Mouse (Mus musculus) stomach, embryonic 16.5 days (tissue): ENCODE measurements at regions not wholly inside any gene's neighbourhood (a gene's known extent, or its start where the extent isn't known, plus 50 kb on each side); places are given as distances from the start of the nearest gene placed in this dataset.
A peak's percentile ranks its signal among the peaks of the same experiment; 100 is the strongest.

Source experiments
- ATAC-seq: fragments of 200-750 bp; cut with Nextera tagmentation; 2 replicates; pipeline ENCODE4 v1.8.0; 2017; ENCODE audit warnings: moderate number of reproducible peaks, moderate TSS enrichment; ENCODE audit not compliant: insufficient read depth, low FRiP score
- H3K27ac ChIP-seq: fragments of 300-500 bp; sonication (generic); 2 replicates; pipeline ENCODE4 v1.5.1; 2014; ENCODE audit warnings: low read length
- H3K27me3 ChIP-seq: fragments of 300-500 bp; sonication (generic); 2 replicates; pipeline ENCODE4 v1.6.1; 2014; ENCODE audit warnings: low read length, control low read depth, mixed read lengths; ENCODE audit not compliant: control insufficient read depth, insufficient read depth
- H3K36me3 ChIP-seq: fragments of 300-500 bp; sonication (generic); 2 replicates; pipeline ENCODE4 v1.6.1; 2014; ENCODE audit warnings: low read length; ENCODE audit not compliant: control insufficient read depth, insufficient read depth
- H3K4me1 ChIP-seq: fragments of 300-500 bp; sonication (generic); 2 replicates; pipeline ENCODE4 v1.6.1; 2014; ENCODE audit warnings: low read length, control low read depth, mixed read lengths; ENCODE audit not compliant: control insufficient read depth, insufficient read depth
- H3K4me2 ChIP-seq: fragments of 300-500 bp; sonication (generic); 2 replicates; pipeline ENCODE4 v1.6.1; 2014; ENCODE audit warnings: low read depth, low read length, mixed read lengths
- H3K4me3 ChIP-seq: fragments of 300-500 bp; sonication (generic); replicated peaks from 2 replicates; pipeline ENCODE4 v1.5.1; 2014; ENCODE audit warnings: mild to moderate bottlenecking, low read length
- H3K9ac ChIP-seq: fragments of 300-500 bp; sonication (generic); 2 replicates; pipeline ENCODE4 v1.6.1; 2014; ENCODE audit warnings: low read length
- H3K9me3 ChIP-seq: fragments of 300-500 bp; sonication (generic); replicated peaks from 2 replicates; pipeline ENCODE4 v1.6.1; 2016; ENCODE audit warnings: low read length, control low read depth; ENCODE audit not compliant: control insufficient read depth
- WGBS: fragments of 180-500 bp; shearing (Covaris S2); extraction: QIAGEN DNeasy Blood & Tissue Kit; methylation state at CpG from one replicate; pipeline ENCODE4 v1.1.7; 2014; 5-methylcytosine and 5-hydroxymethylcytosine counted together

GRCm38 (mm10) chr12:110373408-110374065 is 73.4 kb upstream of the Ppp2r5c start:
- Histone ChIP-seq H3K4me2 (peak overlapping the region; percentile 43), H3K4me3 (0 out of 2 replicates have a peak overlapping the region, but pooled peaks have one; percentile 3), H3K27ac (no peak overlapping the region), H3K4me1 (no peaks in the 10 kb centered on the region), H3K27me3 (peaks cover 16% of the 10 kb centered on the region; the same call in 1 of the 2 replicates), H3K9me3 (no peaks in the 10 kb centered on the region), H3K36me3 (no peaks in the 10 kb centered on the region), H3K9ac (0 out of 2 replicates have a peak overlapping the region, but pooled peaks have one; percentile 48)
- 3% methylated on average over 27 of the region's 27 CpGs for WGBS
- ATAC-seq = peak; percentile 85

GRCm38 (mm10) chr12:110375139-110375538 is 71.8 kb upstream of the Ppp2r5c start:
- Histone ChIP-seq H3K27ac (no peak overlapping the region), H3K9me3 (no peaks in the 10 kb centered on the region), H3K9ac (no peak overlapping the region), H3K4me2 (no peak overlapping the region), H3K36me3 (no peaks in the 10 kb centered on the region), H3K27me3 (peaks cover 16% of the 10 kb centered on the region; the same call in 1 of the 2 replicates), H3K4me1 (no peaks in the 10 kb centered on the region), H3K4me3 (no peak overlapping the region)
- 10% methylated on average over 15 of the region's 15 CpGs for WGBS
- no peak for ATAC-seq

- Histone ChIP-seq H3K4me1 (no peaks in the 10 kb centered on the region), H3K9me3 (no peaks in the 10 kb centered on the region), H3K27ac (no peak overlapping the region), H3K36me3 (no peaks in the 10 kb centered on the region), H3K4me3 (no peak overlapping the region), H3K27me3 (peaks cover 16% of the 10 kb centered on the region; the same call in 1 of the 2 replicates), H3K4me2 (no peak overlapping the region), H3K9ac (no peak overlapping the region)
- WGBS = 33% methylated on average over 7 of the region's 7 CpGs
- ATAC-seq = no peak
These were observed 70.7 kb upstream of the Ppp2r5c start for GRCm38 (mm10) chr12:110376062-110376837.

GRCm38 (mm10) chr12:110376838-110377150 is 70.1 kb upstream of the Ppp2r5c start:
- no peak for ATAC-seq
- H3K36me3 ChIP-seq = no peaks in the 10 kb centered on the region
- H3K4me1 ChIP-seq = no peaks in the 10 kb centered on the region

GRCm38 (mm10) chr12:110377306-110377705 is 69.6 kb upstream of the Ppp2r5c start:
- H3K9me3 ChIP-seq = no peaks in the 10 kb centered on the region
- 60% methylated on average over 6 of the region's 6 CpGs for WGBS
- no peak overlapping the region for H3K4me2 ChIP-seq
- H3K4me3 ChIP-seq = no peak overlapping the region
- ATAC-seq = no peak
- no peaks in the 10 kb centered on the region for H3K36me3 ChIP-seq
- H3K27me3 ChIP-seq = peaks cover 16% of the 10 kb centered on the region; the same call in 1 of the 2 replicates
- H3K27ac ChIP-seq = no peak overlapping the region
- no peak overlapping the region for H3K9ac ChIP-seq
- H3K4me1 ChIP-seq = no peaks in the 10 kb centered on the region

More at GRCm38 (mm10) chr12:110376838-110377150, 70.1 kb upstream of the Ppp2r5c start:
- H3K4me3 ChIP-seq = no peak overlapping the region
- WGBS = 45% methylated on average over 4 of the region's 4 CpGs
- no peak overlapping the region for H3K4me2 ChIP-seq
- no peaks in the 10 kb centered on the region for H3K9me3 ChIP-seq
- H3K9ac ChIP-seq = no peak overlapping the region
- H3K27ac ChIP-seq = no peak overlapping the region
- H3K27me3 ChIP-seq = peaks cover 16% of the 10 kb centered on the region; the same call in 1 of the 2 replicates

GRCm38 (mm10) chr12:110377734-110378133 is 69.2 kb upstream of the Ppp2r5c start:
- H3K4me3 ChIP-seq = no peak overlapping the region
- peaks cover 16% of the 10 kb centered on the region; the same call in 1 of the 2 replicates for H3K27me3 ChIP-seq
- 72% methylated on average over 10 of the region's 10 CpGs for WGBS
- H3K36me3 ChIP-seq = no peaks in the 10 kb centered on the region
- no peaks in the 10 kb centered on the region for H3K9me3 ChIP-seq
- no peak for ATAC-seq
- no peak overlapping the region for H3K9ac ChIP-seq
- H3K4me2 ChIP-seq = no peak overlapping the region
- H3K4me1 ChIP-seq = no peaks in the 10 kb centered on the region
- H3K27ac ChIP-seq = no peak overlapping the region

GRCm38 (mm10) chr12:110378302-110378701 is 68.6 kb upstream of the Ppp2r5c start:
- WGBS = 79% methylated on average over 5 of the region's 5 CpGs

GRCm38 (mm10) chr12:110379721-110380120 is 67.2 kb upstream of the Ppp2r5c start:
- no peak overlapping the region for H3K4me3 ChIP-seq
- no peaks in the 10 kb centered on the region for H3K4me1 ChIP-seq
- no peak overlapping the region for H3K9ac ChIP-seq
- H3K4me2 ChIP-seq = no peak overlapping the region
- no peak overlapping the region for H3K27ac ChIP-seq
- peaks cover 6% of the 10 kb centered on the region; the same call in 1 of the 2 replicates for H3K27me3 ChIP-seq
- no peaks in the 10 kb centered on the region for H3K36me3 ChIP-seq
- ATAC-seq = no peak
- WGBS = 68% methylated on average over 12 of the region's 12 CpGs
- no peaks in the 10 kb centered on the region for H3K9me3 ChIP-seq

More at GRCm38 (mm10) chr12:110378302-110378701, 68.6 kb upstream of the Ppp2r5c start:
- no peaks in the 10 kb centered on the region for H3K4me1 ChIP-seq
- no peak overlapping the region for H3K27ac ChIP-seq
- no peak for ATAC-seq
- H3K27me3 ChIP-seq = peaks cover 13% of the 10 kb centered on the region; the same call in 1 of the 2 replicates
- no peaks in the 10 kb centered on the region for H3K9me3 ChIP-seq
- no peak overlapping the region for H3K4me2 ChIP-seq
- no peak overlapping the region for H3K4me3 ChIP-seq
- no peak overlapping the region for H3K9ac ChIP-seq
- no peaks in the 10 kb centered on the region for H3K36me3 ChIP-seq
